Mouse (Mus musculus) hindbrain, postnatal 0 days (tissue): Measurements from ENCODE around the gene Ift81. TPM values are rescaled to one million over a fixed set of nuclear protein-coding genes. Genes with fewer than 3 reads are reported as not detected.
A peak's percentile ranks its signal among the peaks of the same experiment; 100 is the strongest.

Source experiments
- ATAC-seq: fragments of 200-750 bp; cut with Nextera tagmentation; 2 replicates; pipeline ENCODE4 v1.8.0; 2017; ENCODE audit warnings: mild to moderate bottlenecking, moderate TSS enrichment, moderate library complexity
- DNase-seq: peaks from one replicate; pipeline ENCODE4 v3.0.0-alpha.2; 2015; ENCODE audit warnings: low spot score
- H3K27ac ChIP-seq: fragments of 300-500 bp; sonication (generic); 2 replicates; pipeline ENCODE4 v1.5.1; 2014; ENCODE audit warnings: mild to moderate bottlenecking
- H3K27me3 ChIP-seq: fragments of 300-500 bp; sonication (generic); 2 replicates; pipeline ENCODE4 v1.6.1; 2014; ENCODE audit warnings: low read length, mixed read lengths; ENCODE audit not compliant: insufficient read depth
- H3K36me3 ChIP-seq: fragments of 300-500 bp; sonication (generic); 2 replicates; pipeline ENCODE4 v1.6.1; 2014; ENCODE audit warnings: low read length, mixed read lengths; ENCODE audit not compliant: insufficient read depth
- H3K4me1 ChIP-seq: fragments of 300-500 bp; sonication (generic); 2 replicates; pipeline ENCODE4 v1.6.1; 2014; ENCODE audit warnings: antibody characterized with exemption, low read length, mixed read lengths; ENCODE audit not compliant: insufficient read depth
- H3K4me2 ChIP-seq: fragments of 300-500 bp; sonication (generic); 2 replicates; pipeline ENCODE4 v1.6.1; 2014; ENCODE audit warnings: low read depth, mild to moderate bottlenecking, low read length, moderate library complexity, mixed read lengths
- H3K4me3 ChIP-seq: fragments of 300-500 bp; sonication (generic); 2 replicates; pipeline ENCODE4 v1.5.1; 2014; ENCODE audit warnings: low read length
- H3K9ac ChIP-seq: fragments of 300-500 bp; sonication (generic); replicated peaks from 2 replicates; pipeline ENCODE4 v1.6.1; 2014; ENCODE audit warnings: mild to moderate bottlenecking, low read length, moderate library complexity, mixed read lengths
- H3K9me3 ChIP-seq: fragments of 300-500 bp; sonication (generic); 2 replicates; pipeline ENCODE4 v1.6.1; 2016; ENCODE audit warnings: low read length, mixed read lengths
- CTCF ChIP-seq: IDR thresholded peaks from 2 replicates; pipeline ENCODE4 v1.5.1; 2016; ENCODE audit warnings: antibody characterized with exemption, control low read depth, low read depth
- WGBS: fragments of 180-500 bp; shearing (Covaris S2); extraction: QIAGEN DNeasy Blood & Tissue Kit; methylation state at CpG from one replicate; pipeline ENCODE4 v1.1.7; 2014; 5-methylcytosine and 5-hydroxymethylcytosine counted together
- polyA plus RNA-seq: library from polyadenylated mRNA; unstranded; fragments of >200 nt; fragmentation: Nextera tagmentation; extraction: Ambion mirVana; gene quantifications from 2 replicates; pipeline ENCODE4 v1.2.1, GENCODE M21; 2015
- total RNA-seq: library from RNA; depleted of rRNA; stranded (reverse); fragments of >200 nt; gene quantifications from 2 replicates; pipeline ENCODE4 v1.2.3, GENCODE M21; 2014; rRNA removed

The Ift81 gene
- total and polyA plus RNA-seq, 2 experiments from 2014 or later, result 21.3 to 66.5 TPM

- ATAC-seq (no peak), DNase-seq (no peak)
- Histone ChIP-seq H3K36me3 (0 out of 2 replicates have a peak, but pooled peaks cover 3% of the 10 kb centered on the region), H3K9ac (peak overlapping the region; percentile 99), H3K4me1 (peaks cover 17% of the 10 kb centered on the region), H3K4me2 (peak overlapping the region; percentile 81), H3K27me3 (no peaks in the 10 kb centered on the region), H3K27ac (peak overlapping the region; percentile 99; the same call in 1 of the 2 replicates), H3K9me3 (no peaks in the 10 kb centered on the region), H3K4me3 (peak overlapping the region; percentile 98)
- 33% methylated on average over 5 of the region's 5 CpGs for WGBS
- no peak for TF ChIP-seq CTCF
Observed at GRCm38 (mm10) chr5:122500563-122500962, 113.8 kb downstream of the Ift81 start.

Other genes starting within 250 kb of the Ift81 start
- gene Gpn3, start 242.6 kb downstream of the Ift81 start, total RNA-seq, result 19.5 and 49.9 TPM in 2 replicates
- gene Gpn3, start 242.6 kb downstream of the Ift81 start, polyA plus RNA-seq, result 43.0 and 44.3 TPM in 2 replicates
- 107 and 121 TPM in 2 replicates for gene Fam216a, start 242.2 kb downstream of the Ift81 start, total RNA-seq
- gene Fam216a, start 242.2 kb downstream of the Ift81 start, polyA plus RNA-seq, result 138 and 140 TPM in 2 replicates
- gene Arpc3, start 222.6 kb downstream of the Ift81 start, total RNA-seq, result 141 and 163 TPM in 2 replicates
- gene Arpc3, start 222.6 kb downstream of the Ift81 start, polyA plus RNA-seq, result 133 and 144 TPM in 2 replicates
- 26.1 and 32.0 TPM in 2 replicates for gene Anapc7, start 192.8 kb downstream of the Ift81 start, total RNA-seq
- 44.0 and 44.6 TPM in 2 replicates for gene Anapc7, start 192.8 kb downstream of the Ift81 start, polyA plus RNA-seq
- 200 and 204 TPM in 2 replicates for gene Atp2a2, start 112.3 kb downstream of the Ift81 start, total RNA-seq
- gene Atp2a2, start 112.3 kb downstream of the Ift81 start, polyA plus RNA-seq, result 46.2 and 47.4 TPM in 2 replicates
- 13.5 and 16.2 TPM in 2 replicates for gene P2rx7, start 29.4 kb upstream of the Ift81 start, total RNA-seq
- 7.1 and 7.3 TPM in 2 replicates for gene P2rx7, start 29.4 kb upstream of the Ift81 start, polyA plus RNA-seq
- gene P2rx4, start 93.0 kb upstream of the Ift81 start, total RNA-seq, result 11.6 and 17.4 TPM in 2 replicates
- 21.1 and 21.7 TPM in 2 replicates for gene P2rx4, start 93.0 kb upstream of the Ift81 start, polyA plus RNA-seq
- 82.0 and 112 TPM in 2 replicates for gene Camkk2, start 164.9 kb upstream of the Ift81 start, total RNA-seq
- 61.8 and 65.3 TPM in 2 replicates for gene Camkk2, start 164.9 kb upstream of the Ift81 start, polyA plus RNA-seq
- 446 and 449 TPM in 2 replicates for gene Anapc5, start 206.8 kb upstream of the Ift81 start, total RNA-seq
- 416 and 426 TPM in 2 replicates for gene Anapc5, start 206.8 kb upstream of the Ift81 start, polyA plus RNA-seq
- gene Rnf34, start 235.5 kb upstream of the Ift81 start, total RNA-seq, result 23.8 and 37.2 TPM in 2 replicates
- 43.0 and 46.2 TPM in 2 replicates for gene Rnf34, start 235.5 kb upstream of the Ift81 start, polyA plus RNA-seq